Mouse (Mus musculus): ENCODE measurements around the gene Itpr1.

Itpr1 gene

GRCm38 (mm10) chr6:108327561-108327960, 114.7 kb downstream of the Itpr1 start:
- DNase-seq: no peak

- DNase-seq: no peak
These were observed 115.4 kb downstream of the Itpr1 start for GRCm38 (mm10) chr6:108328296-108328695.

GRCm38 (mm10) chr6:108330461-108330860, 117.6 kb downstream of the Itpr1 start:
- DNase-seq: no peak

GRCm38 (mm10) chr6:108331268-108331667, 118.4 kb downstream of the Itpr1 start:
- DNase-seq: no peak

- peak; percentile 34 for DNase-seq
These were observed 121.2 kb downstream of the Itpr1 start for GRCm38 (mm10) chr6:108334059-108334458.

GRCm38 (mm10) chr6:108335202-108335823, 122.4 kb downstream of the Itpr1 start:
- no peak for DNase-seq

- DNase-seq: no peak
These were observed 123.6 kb downstream of the Itpr1 start for GRCm38 (mm10) chr6:108336506-108336905.

- no peak for DNase-seq
These were observed 124.4 kb downstream of the Itpr1 start for GRCm38 (mm10) chr6:108337289-108337688.

- DNase-seq: no peak
These were observed 125.5 kb downstream of the Itpr1 start for GRCm38 (mm10) chr6:108338362-108338761.

- no peak for DNase-seq
These were observed 130.1 kb downstream of the Itpr1 start for GRCm38 (mm10) chr6:108342989-108343388.

GRCm38 (mm10) chr6:108343781-108344310, 130.9 kb downstream of the Itpr1 start:
- peak; percentile 40 for DNase-seq

GRCm38 (mm10) chr6:108350801-108351200, 137.9 kb downstream of the Itpr1 start:
- no peak for DNase-seq

GRCm38 (mm10) chr6:108351998-108352397, 139.1 kb downstream of the Itpr1 start:
- DNase-seq: no peak

- DNase-seq: no peak
These were observed 154.5 kb downstream of the Itpr1 start for GRCm38 (mm10) chr6:108367412-108367811.

GRCm38 (mm10) chr6:108369031-108369430, 156.1 kb downstream of the Itpr1 start:
- peak; percentile 52 for DNase-seq

GRCm38 (mm10) chr6:108371347-108371893, 158.5 kb downstream of the Itpr1 start:
- DNase-seq: no peak

- DNase-seq: peak; percentile 23
These were observed 161.1 kb downstream of the Itpr1 start for GRCm38 (mm10) chr6:108374019-108374418.

GRCm38 (mm10) chr6:108379041-108379440, 166.1 kb downstream of the Itpr1 start:
- DNase-seq: no peak

- no peak for DNase-seq
These were observed 167.3 kb downstream of the Itpr1 start for GRCm38 (mm10) chr6:108380209-108380608.

GRCm38 (mm10) chr6:108390624-108391324, 177.9 kb downstream of the Itpr1 start:
- DNase-seq: peak; percentile 35

GRCm38 (mm10) chr6:108393131-108393530, 180.2 kb downstream of the Itpr1 start:
- DNase-seq: no peak

- no peak for DNase-seq
These were observed 185.1 kb downstream of the Itpr1 start for GRCm38 (mm10) chr6:108397956-108398355.

GRCm38 (mm10) chr6:108401412-108401955, 188.6 kb downstream of the Itpr1 start:
- DNase-seq: no peak

- DNase-seq: no peak
These were observed 191.8 kb downstream of the Itpr1 start for GRCm38 (mm10) chr6:108404736-108405135.

All from kidney, adult 9 months (tissue).